Mouse (Mus musculus): ENCODE results near the gene Ccdc170. TPM values are rescaled to one million over a fixed set of nuclear protein-coding genes. Genes with fewer than 3 reads are reported as not detected.

Gene Ccdc170
- polyA plus RNA-seq, 1 experiment = 2.5 TPM

GRCm38 (mm10) chr10:4476604-4477003 lies 5.7 kb upstream of the Ccdc170 start:
- Histone ChIP-seq H3K4me1 (ENCODE audit: control insufficient read depth, insufficient read depth, low read length) (no peaks in the 10 kb centered on the region), H3K4me3 (replicated peaks; ENCODE audit: extremely low read depth, low read depth, low read length) (no peak overlapping the region)
- DNase-seq = no peak
- 80% methylated on average over 5 of the region's 5 CpGs for WGBS
- TF ChIP-seq POLR2A (IDR thresholded peaks at IDR 0.05; ENCODE audit: borderline replicate concordance, extremely low read depth, low read depth, low read length) (no peak), CTCF (IDR thresholded peaks at IDR 0.05; ENCODE audit: insufficient read depth, low read length) (no peak)

DNA sequence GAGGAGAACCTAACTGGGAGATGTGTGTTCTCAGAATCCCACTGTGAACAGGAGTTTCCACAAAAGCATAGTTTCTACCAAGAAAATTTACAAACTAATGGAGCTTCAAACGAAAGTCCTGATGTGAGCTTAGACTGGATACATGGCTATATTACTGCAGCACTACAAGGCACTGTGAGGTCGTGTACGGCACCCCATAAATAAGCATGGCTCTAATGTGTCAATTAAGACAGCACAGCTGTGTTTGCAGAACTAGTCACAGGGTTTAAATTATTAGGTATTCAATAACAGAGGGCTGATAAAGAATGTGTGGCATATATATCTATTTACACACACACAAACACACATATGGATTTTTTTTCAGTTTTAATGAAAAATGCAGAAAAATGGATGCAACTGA lies 1.4 kb upstream of the Ccdc170 start:
- DNase-seq = no peak
- 71% methylated on average over 3 of the region's 3 CpGs for WGBS
- TF ChIP-seq CTCF (IDR thresholded peaks at IDR 0.05; ENCODE audit: insufficient read depth, low read length) (no peak), POLR2A (IDR thresholded peaks at IDR 0.05; ENCODE audit: borderline replicate concordance, extremely low read depth, low read depth, low read length) (no peak)
- no peak overlapping the region for H3K4me3 ChIP-seq (replicated peaks; ENCODE audit: extremely low read depth, low read depth, low read length)
- H3K4me1 ChIP-seq (ENCODE audit: control insufficient read depth, insufficient read depth, low read length) = no peaks in the 10 kb centered on the region

DNA sequence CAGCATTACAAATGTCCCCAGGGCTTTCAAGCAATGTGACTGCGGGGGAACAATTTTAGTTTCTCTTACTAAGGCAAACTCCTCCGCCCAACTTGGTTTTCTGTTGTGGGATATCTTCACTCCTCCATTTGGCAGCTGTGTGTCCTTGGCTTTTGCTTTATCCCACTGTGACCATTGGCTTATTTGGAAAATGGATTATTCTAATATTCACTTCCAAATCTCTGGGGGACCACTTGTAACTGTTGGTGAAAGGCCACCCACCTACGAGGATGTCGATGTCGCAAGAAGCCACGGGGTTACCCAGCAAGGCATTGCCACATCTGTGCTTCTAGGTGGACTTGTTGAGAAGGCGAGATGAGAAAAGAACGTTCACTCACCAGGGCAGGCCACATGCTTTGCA lies 607 bp upstream of the Ccdc170 start:
- DNase-seq = no peak
- Histone ChIP-seq H3K4me3 (replicated peaks; ENCODE audit: extremely low read depth, low read depth, low read length) (no peak overlapping the region), H3K4me1 (ENCODE audit: control insufficient read depth, insufficient read depth, low read length) (no peaks in the 10 kb centered on the region)
- WGBS = 69% methylated on average over 8 of the region's 8 CpGs
- TF ChIP-seq CTCF (IDR thresholded peaks at IDR 0.05; ENCODE audit: insufficient read depth, low read length) (no peak), POLR2A (IDR thresholded peaks at IDR 0.05; ENCODE audit: borderline replicate concordance, extremely low read depth, low read depth, low read length) (no peak)

- H3K4me1 ChIP-seq (ENCODE audit: control insufficient read depth, insufficient read depth, low read length) = no peaks in the 10 kb centered on the region
- no peak overlapping the region for H3K4me3 ChIP-seq (replicated peaks; ENCODE audit: extremely low read depth, low read depth, low read length)
- WGBS = 90% methylated on average over 1 of the region's 1 CpGs
- DNase-seq = no peak
- TF ChIP-seq CTCF (IDR thresholded peaks at IDR 0.05; ENCODE audit: insufficient read depth, low read length) = no peak
- no peak for TF ChIP-seq POLR2A (IDR thresholded peaks at IDR 0.05; ENCODE audit: borderline replicate concordance, extremely low read depth, low read depth, low read length)
These were observed 1.5 kb downstream of the Ccdc170 start for GRCm38 (mm10) chr10:4483848-4484247.

GRCm38 (mm10) chr10:4484986-4485385 lies 2.7 kb downstream of the Ccdc170 start:
- no peak overlapping the region for H3K4me3 ChIP-seq (replicated peaks; ENCODE audit: extremely low read depth, low read depth, low read length)
- TF ChIP-seq POLR2A (IDR thresholded peaks at IDR 0.05; ENCODE audit: borderline replicate concordance, extremely low read depth, low read depth, low read length) (no peak), CTCF (IDR thresholded peaks at IDR 0.05; ENCODE audit: insufficient read depth, low read length) (no peak)
- DNase-seq = no peak
- WGBS = 73% methylated on average over 9 of the region's 9 CpGs
- H3K4me1 ChIP-seq (ENCODE audit: control insufficient read depth, insufficient read depth, low read length) = no peaks in the 10 kb centered on the region

DNA sequence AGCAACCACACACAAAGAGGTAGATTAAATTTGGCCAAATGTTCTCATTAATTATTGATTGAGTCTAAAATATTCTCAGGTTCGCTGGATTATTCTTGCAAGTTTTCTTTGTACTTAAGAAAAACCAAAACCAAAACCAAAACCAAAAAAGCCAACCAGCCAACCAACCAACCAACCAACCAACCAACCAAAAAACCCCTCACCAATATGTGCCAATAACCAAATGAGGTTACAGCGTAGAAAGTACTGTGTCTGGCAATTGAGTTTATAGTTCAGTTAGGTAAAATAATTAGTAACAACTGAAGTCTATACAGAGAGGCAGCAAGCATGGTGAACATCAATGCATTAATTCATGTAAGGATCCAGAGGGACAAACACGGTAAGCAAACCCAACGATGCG lies 7.6 kb downstream of the Ccdc170 start:
- no peak for DNase-seq
- TF ChIP-seq POLR2A (IDR thresholded peaks at IDR 0.05; ENCODE audit: borderline replicate concordance, extremely low read depth, low read depth, low read length) = no peak
- TF ChIP-seq CTCF (IDR thresholded peaks at IDR 0.05; ENCODE audit: insufficient read depth, low read length) = no peak
- 74% methylated on average over 5 of the region's 5 CpGs for WGBS
- Histone ChIP-seq H3K4me3 (replicated peaks; ENCODE audit: extremely low read depth, low read depth, low read length) (no peak overlapping the region), H3K4me1 (ENCODE audit: control insufficient read depth, insufficient read depth, low read length) (no peaks in the 10 kb centered on the region)

DNA sequence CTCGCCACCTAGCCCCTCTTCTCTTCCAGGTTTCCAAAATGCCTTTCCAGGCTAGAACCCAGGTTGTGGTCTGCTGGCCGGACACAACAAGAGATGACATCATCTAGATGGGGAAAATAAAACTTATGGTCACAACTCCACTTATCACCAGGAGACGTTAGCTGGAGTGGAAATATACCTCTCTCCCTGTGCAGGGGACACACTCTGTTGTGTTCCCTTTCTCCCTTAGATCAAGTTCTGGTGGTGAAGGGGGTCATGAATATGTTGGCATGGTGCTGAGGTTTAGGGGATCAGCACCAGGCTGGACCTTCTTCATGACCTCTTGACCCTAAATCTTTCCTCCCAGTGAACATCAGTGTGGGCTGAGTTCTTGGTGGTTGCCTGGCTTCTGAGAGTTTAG lies 9.0 kb downstream of the Ccdc170 start:
- Histone ChIP-seq H3K4me3 (replicated peaks; ENCODE audit: extremely low read depth, low read depth, low read length) (no peak overlapping the region), H3K4me1 (ENCODE audit: control insufficient read depth, insufficient read depth, low read length) (no peaks in the 10 kb centered on the region)
- 44% methylated on average over 3 of the region's 3 CpGs for WGBS
- TF ChIP-seq CTCF (IDR thresholded peaks at IDR 0.05; ENCODE audit: insufficient read depth, low read length) (no peak), POLR2A (IDR thresholded peaks at IDR 0.05; ENCODE audit: borderline replicate concordance, extremely low read depth, low read depth, low read length) (no peak)
- DNase-seq = no peak

DNA sequence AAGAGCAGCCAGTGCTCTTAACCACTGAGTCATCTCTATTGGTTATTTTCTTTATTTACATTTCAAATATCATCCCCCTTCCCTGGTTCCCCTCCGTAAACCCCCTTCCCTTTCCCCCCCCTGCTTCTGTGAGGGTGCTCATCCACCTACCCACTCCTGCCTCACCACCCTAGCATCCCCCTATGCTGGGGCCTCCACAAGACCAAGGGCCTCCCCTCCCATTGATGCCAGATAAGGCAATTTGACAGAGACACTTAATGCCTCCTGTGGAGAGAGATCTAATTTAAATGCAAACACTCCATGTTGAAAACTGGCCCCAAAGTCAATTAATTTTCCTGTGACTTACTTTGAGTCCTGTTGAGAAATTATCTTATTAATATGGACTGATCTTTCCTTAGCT lies 9.7 kb downstream of the Ccdc170 start:
- Histone ChIP-seq H3K4me3 (replicated peaks; ENCODE audit: extremely low read depth, low read depth, low read length) (no peak overlapping the region), H3K4me1 (ENCODE audit: control insufficient read depth, insufficient read depth, low read length) (no peaks in the 10 kb centered on the region)
- DNase-seq = no peak
- 50% methylated on average over 1 of the region's 1 CpGs for WGBS
- TF ChIP-seq CTCF (IDR thresholded peaks at IDR 0.05; ENCODE audit: insufficient read depth, low read length) (no peak), POLR2A (IDR thresholded peaks at IDR 0.05; ENCODE audit: borderline replicate concordance, extremely low read depth, low read depth, low read length) (no peak)

GRCm38 (mm10) chr10:4492909-4493308 lies 10.6 kb downstream of the Ccdc170 start:
- no peak for DNase-seq
- 21% methylated on average over 4 of the region's 4 CpGs for WGBS
- Histone ChIP-seq H3K4me1 (ENCODE audit: control insufficient read depth, insufficient read depth, low read length) (no peaks in the 10 kb centered on the region), H3K4me3 (replicated peaks; ENCODE audit: extremely low read depth, low read depth, low read length) (no peak overlapping the region)
- TF ChIP-seq POLR2A (IDR thresholded peaks at IDR 0.05; ENCODE audit: borderline replicate concordance, extremely low read depth, low read depth, low read length) (no peak), CTCF (IDR thresholded peaks at IDR 0.05; ENCODE audit: insufficient read depth, low read length) (no peak)

GRCm38 (mm10) chr10:4503251-4503650 lies 20.9 kb downstream of the Ccdc170 start:
- TF ChIP-seq POLR2A (IDR thresholded peaks at IDR 0.05; ENCODE audit: borderline replicate concordance, extremely low read depth, low read depth, low read length) (no peak), CTCF (IDR thresholded peaks at IDR 0.05; ENCODE audit: insufficient read depth, low read length) (no peak)
- no peak for DNase-seq
- Histone ChIP-seq H3K4me3 (replicated peaks; ENCODE audit: extremely low read depth, low read depth, low read length) (no peak overlapping the region), H3K4me1 (ENCODE audit: control insufficient read depth, insufficient read depth, low read length) (no peaks in the 10 kb centered on the region)
- WGBS = 76% methylated on average over 8 of the region's 8 CpGs

All from lung, adult 2 months (tissue).